Mouse (Mus musculus): Measurements from ENCODE around the gene Tbc1d23. TPM values are rescaled to one million over a fixed set of nuclear protein-coding genes. Genes with fewer than 3 reads are reported as not detected.

The Tbc1d23 gene
- polyA plus RNA-seq, 1 experiment, result 9.4 TPM

DNA sequence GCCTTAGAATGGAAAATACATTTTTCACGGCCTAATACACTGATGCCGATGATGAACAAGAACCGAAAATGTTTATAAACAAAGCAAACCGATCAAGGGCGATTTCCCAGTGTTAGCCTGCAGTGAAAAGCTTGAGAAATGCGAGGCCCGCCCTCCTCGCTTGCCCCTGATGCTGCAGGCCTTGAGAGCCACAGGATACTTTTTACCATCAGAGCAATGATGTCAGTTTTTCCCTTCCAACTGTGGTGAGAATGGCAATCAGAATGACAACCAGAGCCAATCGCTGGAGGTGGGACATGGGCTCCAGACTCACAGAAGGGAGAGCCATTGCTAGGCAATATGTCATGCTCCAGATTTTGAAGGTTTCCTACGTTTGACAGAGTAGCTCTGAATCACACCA lies 28.8 kb upstream of the Tbc1d23 start:
- Histone ChIP-seq H3K4me1 (ENCODE audit: control insufficient read depth, insufficient read depth, insufficient read length, low read length) (no peaks in the 10 kb centered on the region), H3K4me3 (ENCODE audit: low read depth, low read length) (no peak overlapping the region), H3K27me3 (ENCODE audit: control insufficient read depth, insufficient read depth, low read length) (no peaks in the 10 kb centered on the region), H3K36me3 (ENCODE audit: control insufficient read depth, insufficient read depth, low read length) (no peaks in the 10 kb centered on the region), H3K27ac (ENCODE audit: insufficient read depth, low read depth, low read length) (peak overlapping the region; percentile 41)
- WGBS, result 79% methylated on average over 10 of the region's 10 CpGs
- TF ChIP-seq POLR2A (IDR thresholded peaks at IDR 0.05; ENCODE audit: low read depth, low read length) (no peak), CTCF (IDR thresholded peaks at IDR 0.05; ENCODE audit: extremely low read depth, insufficient read length, insufficient replicate concordance, low read depth, low read length) (no peak)

DNA sequence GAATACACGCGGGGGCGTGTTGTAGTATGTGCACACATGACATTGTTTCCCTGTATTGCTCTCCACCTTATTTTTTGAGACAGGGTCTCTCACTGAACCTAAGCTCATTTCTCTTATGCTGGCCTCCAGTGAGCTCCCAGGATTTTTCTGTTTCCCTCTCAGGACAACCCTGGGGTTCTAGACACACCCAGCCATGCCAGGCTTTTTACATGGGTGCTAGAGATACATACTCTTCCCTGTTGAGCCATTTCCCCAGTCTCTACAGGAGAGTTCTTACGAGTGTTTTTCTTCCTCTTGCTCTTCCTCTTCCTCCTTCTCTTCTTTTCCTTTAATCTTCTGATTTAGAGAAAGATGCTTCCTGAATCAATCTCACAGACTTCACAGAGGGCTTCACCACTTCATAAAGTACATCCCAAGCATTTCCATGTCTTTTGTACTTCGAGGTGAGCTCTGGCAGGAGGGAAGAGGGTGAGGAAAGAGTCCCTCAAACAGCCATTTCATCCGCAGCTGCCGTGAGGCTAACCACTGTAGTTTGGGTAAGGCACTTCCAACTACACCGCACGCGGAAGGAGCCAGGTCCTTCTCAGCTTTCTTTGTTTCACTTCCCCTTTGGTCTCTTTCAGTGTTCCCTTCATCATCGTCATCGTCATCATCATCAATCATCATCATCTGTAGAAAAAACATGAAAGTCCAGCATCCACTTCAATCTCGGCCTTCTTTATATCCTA lies 28.2 kb upstream of the Tbc1d23 start:
- Histone ChIP-seq H3K36me3 (ENCODE audit: control insufficient read depth, insufficient read depth, low read length) (no peaks in the 10 kb centered on the region), H3K4me1 (ENCODE audit: control insufficient read depth, insufficient read depth, insufficient read length, low read length) (no peaks in the 10 kb centered on the region), H3K27ac (ENCODE audit: insufficient read depth, low read depth, low read length) (peak overlapping the region; percentile 41; the same call in 1 of the 2 replicates), H3K4me3 (ENCODE audit: low read depth, low read length) (no peak overlapping the region), H3K27me3 (ENCODE audit: control insufficient read depth, insufficient read depth, low read length) (no peaks in the 10 kb centered on the region)
- TF ChIP-seq CTCF (IDR thresholded peaks at IDR 0.05; ENCODE audit: extremely low read depth, insufficient read length, insufficient replicate concordance, low read depth, low read length) (no peak), POLR2A (IDR thresholded peaks at IDR 0.05; ENCODE audit: low read depth, low read length) (no peak)
- WGBS, result 74% methylated on average over 13 of the region's 13 CpGs

DNA sequence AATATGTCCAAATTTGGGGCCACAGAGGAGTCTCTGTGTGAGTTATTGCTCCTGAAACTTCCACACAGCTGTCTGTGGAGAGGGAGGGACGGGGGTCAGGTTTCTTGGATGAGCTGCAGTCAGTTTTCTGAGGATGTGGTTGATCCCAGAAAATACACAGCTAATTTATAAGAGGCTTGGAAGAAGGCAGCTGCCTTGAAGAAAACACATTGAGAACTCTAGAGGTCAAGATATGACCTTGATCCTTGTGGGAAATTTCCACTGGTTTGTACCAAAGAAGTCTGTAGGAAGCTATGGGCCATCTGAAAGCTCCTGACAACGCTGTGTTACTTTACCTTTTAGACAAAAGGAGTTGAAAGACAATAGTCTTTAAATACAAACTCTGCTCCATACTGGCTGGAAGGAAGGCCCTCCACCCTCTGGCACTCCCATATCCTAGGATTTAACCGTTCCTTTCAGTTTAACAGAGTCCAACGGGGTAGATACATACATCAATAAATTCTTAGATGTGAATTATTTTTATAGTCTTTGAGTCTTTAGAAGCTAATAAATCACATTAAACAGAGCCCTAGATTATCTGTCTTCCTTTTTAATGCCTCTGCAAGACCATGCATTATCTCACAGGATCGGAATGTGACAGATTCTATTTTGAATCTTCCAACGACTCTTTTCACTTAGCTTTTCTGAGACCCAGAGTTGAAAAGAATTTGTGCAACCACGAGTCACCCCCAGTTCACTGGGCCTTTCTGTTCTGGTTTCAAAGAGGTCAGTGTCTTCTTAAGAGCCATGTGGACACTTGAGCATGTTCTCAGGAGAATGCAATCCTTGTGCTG lies 20.5 kb upstream of the Tbc1d23 start:
- Histone ChIP-seq H3K36me3 (ENCODE audit: control insufficient read depth, insufficient read depth, low read length) (no peaks in the 10 kb centered on the region), H3K27ac (ENCODE audit: insufficient read depth, low read depth, low read length) (no peak overlapping the region), H3K27me3 (ENCODE audit: control insufficient read depth, insufficient read depth, low read length) (no peaks in the 10 kb centered on the region), H3K4me1 (ENCODE audit: control insufficient read depth, insufficient read depth, insufficient read length, low read length) (no peaks in the 10 kb centered on the region), H3K4me3 (ENCODE audit: low read depth, low read length) (no peak overlapping the region)
- TF ChIP-seq CTCF (IDR thresholded peaks at IDR 0.05; ENCODE audit: extremely low read depth, insufficient read length, insufficient replicate concordance, low read depth, low read length), result no peak
- no peak for TF ChIP-seq POLR2A (IDR thresholded peaks at IDR 0.05; ENCODE audit: low read depth, low read length)
- WGBS, result 35% methylated on average over 7 of the region's 7 CpGs

- 93% methylated on average over 4 of the region's 4 CpGs for WGBS
- Histone ChIP-seq H3K36me3 (ENCODE audit: control insufficient read depth, insufficient read depth, low read length) (no peaks in the 10 kb centered on the region), H3K4me3 (ENCODE audit: low read depth, low read length) (no peak overlapping the region), H3K4me1 (ENCODE audit: control insufficient read depth, insufficient read depth, insufficient read length, low read length) (no peaks in the 10 kb centered on the region), H3K27me3 (ENCODE audit: control insufficient read depth, insufficient read depth, low read length) (no peaks in the 10 kb centered on the region), H3K27ac (ENCODE audit: insufficient read depth, low read depth, low read length) (peak overlapping the region; percentile 35; the same call in 1 of the 2 replicates)
- TF ChIP-seq POLR2A (IDR thresholded peaks at IDR 0.05; ENCODE audit: low read depth, low read length) (no peak), CTCF (IDR thresholded peaks at IDR 0.05; ENCODE audit: extremely low read depth, insufficient read length, insufficient replicate concordance, low read depth, low read length) (no peak)
Measured at GRCm38 (mm10) chr16:57250991-57251390, 19.7 kb upstream of the Tbc1d23 start.

DNA sequence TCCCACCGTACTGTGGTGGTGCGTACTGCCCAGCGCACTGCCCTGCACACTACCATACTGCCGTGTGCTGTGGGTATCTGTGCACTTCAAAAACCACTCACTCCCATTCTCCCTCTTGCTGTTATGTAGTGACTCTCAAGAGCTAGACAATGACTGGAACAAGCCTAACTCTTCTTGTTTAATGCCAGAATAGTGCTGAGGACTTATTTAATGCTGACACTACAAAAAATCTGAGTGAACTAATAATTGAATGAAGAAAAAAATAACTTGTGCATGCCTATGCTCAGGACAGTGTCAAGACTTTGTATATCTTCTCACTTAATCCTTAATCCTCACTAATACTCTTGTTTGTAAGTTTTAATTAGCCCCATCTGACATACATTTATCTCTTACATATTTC lies 16.2 kb upstream of the Tbc1d23 start:
- no peaks in the 10 kb centered on the region for H3K4me1 ChIP-seq (ENCODE audit: control insufficient read depth, insufficient read depth, insufficient read length, low read length)
- H3K27me3 ChIP-seq (ENCODE audit: control insufficient read depth, insufficient read depth, low read length), result no peaks in the 10 kb centered on the region
- TF ChIP-seq POLR2A (IDR thresholded peaks at IDR 0.05; ENCODE audit: low read depth, low read length) (no peak), CTCF (IDR thresholded peaks at IDR 0.05; ENCODE audit: extremely low read depth, insufficient read length, insufficient replicate concordance, low read depth, low read length) (no peak)
- no peak overlapping the region for H3K4me3 ChIP-seq (ENCODE audit: low read depth, low read length)
- WGBS, result 91% methylated on average over 4 of the region's 4 CpGs
- H3K36me3 ChIP-seq (ENCODE audit: control insufficient read depth, insufficient read depth, low read length), result no peaks in the 10 kb centered on the region
- H3K27ac ChIP-seq (ENCODE audit: insufficient read depth, low read depth, low read length), result no peak overlapping the region

GRCm38 (mm10) chr16:57246596-57246995 lies 15.3 kb upstream of the Tbc1d23 start:
- 78% methylated on average over 3 of the region's 3 CpGs for WGBS
- Histone ChIP-seq H3K27ac (ENCODE audit: insufficient read depth, low read depth, low read length) (no peak overlapping the region), H3K4me1 (ENCODE audit: control insufficient read depth, insufficient read depth, insufficient read length, low read length) (no peaks in the 10 kb centered on the region), H3K36me3 (ENCODE audit: control insufficient read depth, insufficient read depth, low read length) (no peaks in the 10 kb centered on the region), H3K27me3 (ENCODE audit: control insufficient read depth, insufficient read depth, low read length) (no peaks in the 10 kb centered on the region), H3K4me3 (ENCODE audit: low read depth, low read length) (no peak overlapping the region)
- TF ChIP-seq POLR2A (IDR thresholded peaks at IDR 0.05; ENCODE audit: low read depth, low read length), result no peak
- no peak for TF ChIP-seq CTCF (IDR thresholded peaks at IDR 0.05; ENCODE audit: extremely low read depth, insufficient read length, insufficient replicate concordance, low read depth, low read length)

- H3K36me3 ChIP-seq (ENCODE audit: control insufficient read depth, insufficient read depth, low read length), result no peaks in the 10 kb centered on the region
- no peaks in the 10 kb centered on the region for H3K4me1 ChIP-seq (ENCODE audit: control insufficient read depth, insufficient read depth, insufficient read length, low read length)
- no peaks in the 10 kb centered on the region for H3K27me3 ChIP-seq (ENCODE audit: control insufficient read depth, insufficient read depth, low read length)
- WGBS, result 8% methylated on average over 6 of the region's 6 CpGs
- no peak overlapping the region for H3K27ac ChIP-seq (ENCODE audit: insufficient read depth, low read depth, low read length)
- TF ChIP-seq POLR2A (IDR thresholded peaks at IDR 0.05; ENCODE audit: low read depth, low read length) (no peak), CTCF (IDR thresholded peaks at IDR 0.05; ENCODE audit: extremely low read depth, insufficient read length, insufficient replicate concordance, low read depth, low read length) (peak; percentile 90; the same call in 1 of the 2 replicates)
- H3K4me3 ChIP-seq (ENCODE audit: low read depth, low read length), result no peak overlapping the region
Measured at GRCm38 (mm10) chr16:57243858-57244248, 12.5 kb upstream of the Tbc1d23 start.

Data from small intestine, adult 2 months (tissue).